ENCODE assay signal across 8 mouse cellular contexts in genomic region chr1:90906357-90906756, GRCm38 (mm10). TPM values are rescaled to one million over a fixed set of nuclear protein-coding genes. Genes with fewer than 3 reads are reported as not detected.
DNase-seq lines count a peak whose midpoint lies in the region; ATAC-seq and TF ChIP-seq lines count a peak whose summit lies in the region.

No protein-coding gene starts in this region.

- peak; percentile 18 for DNase-seq in liver, adult 2 months (ENCODE audit: extremely low read depth, low read depth, low spot score)
- DNase-seq in liver, embryonic 11.5 days (ENCODE audit: low spot score) = no peak
- DNase-seq in NIH3T3 (ENCODE audit: low read depth) = peak; percentile 82
- DNase-seq in cerebellum, adult 11 months = peak; percentile 23
- peak; percentile 57 to 64 for DNase-seq in left cerebral cortex, postnatal 14 days (ENCODE audit: low spot score in 2 of 2)
- peak; percentile 78 for DNase-seq in retina, embryonic 14.5 days (ENCODE audit: low spot score)
- DNase-seq in forebrain, embryonic 10.5 days (ENCODE audit: extremely low spot score, low spot score) = no peak

- no peak overlapping the region for H3K4me3 ChIP-seq in liver, adult 2 months (ENCODE audit: insufficient read depth, low read depth, low read length)
- H3K4me3 ChIP-seq in liver, embryonic 11.5 days (ENCODE audit: low read depth, low read length) = no peak overlapping the region
- H3K4me3 ChIP-seq in forebrain, embryonic 10.5 days = no peak overlapping the region

- intact Hi-C loops in left cerebral cortex, postnatal 14 days (cut with DNase I) = loop anchor here (2.0 kb wide), 1 partner anchor 52 kb away; no protein-coding TSS in a partner anchor

- H3K4me1 ChIP-seq in liver, adult 2 months (ENCODE audit: control insufficient read depth, insufficient read depth, low read length) = 0 out of 2 replicates have a peak, but pooled peaks cover 4% of the 10 kb centered on the region
- H3K4me1 ChIP-seq in liver, embryonic 11.5 days (replicated peaks; ENCODE audit: control insufficient read depth, insufficient read depth, low read length) = no peaks in the 10 kb centered on the region; the same call in 1 of the 2 replicates
- H3K4me1 ChIP-seq in forebrain, embryonic 10.5 days = peaks cover 20% of the 10 kb centered on the region

- no peak overlapping the region for H3K9ac ChIP-seq in liver, adult 2 months (ENCODE audit: low read depth, low read length)
- no peak overlapping the region for H3K9ac ChIP-seq in liver, embryonic 11.5 days (ENCODE audit: low read depth, low read length)

- H3K36me3 ChIP-seq in liver, adult 2 months (ENCODE audit: control insufficient read depth, insufficient read depth, low read length) = no peaks in the 10 kb centered on the region
- no peaks in the 10 kb centered on the region for H3K36me3 ChIP-seq in liver, embryonic 11.5 days (ENCODE audit: control insufficient read depth, insufficient read depth, low read length)
- no peaks in the 10 kb centered on the region for H3K36me3 ChIP-seq in forebrain, embryonic 10.5 days (replicated peaks)

- H3K9me3 ChIP-seq in liver, embryonic 11.5 days (ENCODE audit: control insufficient read depth, low read length) = no peaks in the 10 kb centered on the region
- no peaks in the 10 kb centered on the region for H3K9me3 ChIP-seq in forebrain, embryonic 10.5 days

- TF ChIP-seq CTCF in liver, adult 2 months (IDR thresholded peaks at IDR 0.05; ENCODE audit: low read depth, low read length) = peak; percentile 85

- 10% methylated on average over 2 of the region's 2 CpGs for WGBS in liver, adult 2 months
- 8% methylated on average over 2 of the region's 2 CpGs for WGBS in liver, embryonic 11.5 days
- WGBS in forebrain, embryonic 10.5 days = 14% methylated on average over 2 of the region's 2 CpGs

- no peaks in the 10 kb centered on the region for H3K27me3 ChIP-seq in liver, adult 2 months (ENCODE audit: control insufficient read depth, insufficient read depth, low read length)
- peaks cover 6% of the 10 kb centered on the region for H3K27me3 ChIP-seq in liver, embryonic 11.5 days (replicated peaks; ENCODE audit: control insufficient read depth, insufficient read depth, low read length)
- peaks cover 14% of the 10 kb centered on the region for H3K27me3 ChIP-seq in forebrain, embryonic 10.5 days (ENCODE audit: poor library complexity, severe bottlenecking)

- no peak overlapping the region for H3K4me2 ChIP-seq in liver, embryonic 11.5 days

- no peak for TF ChIP-seq POLR2A in liver, adult 2 months (IDR thresholded peaks at IDR 0.05; ENCODE audit: extremely low read depth, insufficient read depth, low read length)

- no peaks in the 10 kb centered on the region for H3K79me2 ChIP-seq in liver, adult 2 months (ENCODE audit: control insufficient read depth, insufficient read depth, low read length)

- ATAC-seq in liver, embryonic 11.5 days (replicated peaks; ENCODE audit: low FRiP score) = no peak
- peak; percentile 57 for ATAC-seq in granulocyte monocyte progenitor cell, adult 5-6 weeks (replicated peaks; ENCODE audit: poor library complexity, severe bottlenecking)

- H3K27ac ChIP-seq in liver, adult 2 months (replicated peaks; ENCODE audit: insufficient read depth, low read depth, low read length) = no peak overlapping the region
- H3K27ac ChIP-seq in liver, embryonic 11.5 days (ENCODE audit: low read depth, low read length) = no peak overlapping the region
- no peak overlapping the region for H3K27ac ChIP-seq in forebrain, embryonic 10.5 days

RNA-seq across cellular contexts. Expression of gene Mlph, which starts 8.5 kb away (rescaled TPM):
- 0.37 and 0.74 TPM in 2 replicates for total RNA-seq in liver, adult 2 months (2014; rRNA removed)
- polyA plus RNA-seq in liver, adult 2 months (2012; rRNA removed) = 0.20 and 0.27 TPM in 2 replicates
- 0.10 TPM in 1 of 2 replicates, not detected in the other for polyA plus RNA-seq in liver, embryonic 11.5 days (2014; fragmentation: Nextera tagmentation; extraction: Ambion mirVana)
- 0.17 TPM in 1 of 2 replicates, not detected in the other for total RNA-seq in granulocyte monocyte progenitor cell, adult 5-6 weeks (2014; fragmentation: Nextera tagmentation)
- total RNA-seq in granulocyte monocyte progenitor cell, adult 5-6 weeks (2017) = 0.95 TPM in 1 of 2 replicates, not detected in the other
- total RNA-seq in left cerebral cortex, postnatal 14 days (2021) = under 1 TPM; 0.51 to 0.64 TPM
- polyA plus RNA-seq in forebrain, embryonic 10.5 days (2016; fragmentation: Nextera tagmentation; extraction: Ambion mirVana) = 0.06 and 0.17 TPM in 2 replicates

RNA-seq across cellular contexts. Expression of gene Prlh, which starts 46.6 kb away (rescaled TPM):
- not detected in 2 replicates for total RNA-seq in liver, adult 2 months (2014; rRNA removed)
- polyA plus RNA-seq in liver, adult 2 months (2012; rRNA removed) = not detected in 2 replicates
- not detected in 2 replicates for polyA plus RNA-seq in liver, embryonic 11.5 days (2014; fragmentation: Nextera tagmentation; extraction: Ambion mirVana)
- not detected in 2 replicates for total RNA-seq in granulocyte monocyte progenitor cell, adult 5-6 weeks (2014; fragmentation: Nextera tagmentation)
- not detected in 2 replicates for total RNA-seq in granulocyte monocyte progenitor cell, adult 5-6 weeks (2017)
- not detected for total RNA-seq in left cerebral cortex, postnatal 14 days (2021)
- not detected in 2 replicates for polyA plus RNA-seq in forebrain, embryonic 10.5 days (2016; fragmentation: Nextera tagmentation; extraction: Ambion mirVana)

Comparison
In these comparisons a context has a peak if more than half of its experiments do, and no peak if none do; other contexts are left out.
1. DNase-seq: peak in liver, adult 2 months (single experiment), NIH3T3 (single experiment), cerebellum, adult 11 months (single experiment), left cerebral cortex, postnatal 14 days (2 of 2) and retina, embryonic 14.5 days (single experiment); none in liver, embryonic 11.5 days (single experiment) and forebrain, embryonic 10.5 days (single experiment).